Mouse (Mus musculus) erythroblast, embryonic 14.5 days (primary cell): ENCODE measurements around the gene Sorbs1. TPM values are rescaled to one million over a fixed set of nuclear protein-coding genes. Genes with fewer than 3 reads are reported as not detected.

Experiments used
- H3K27me3 ChIP-seq: 2 replicates; pipeline ENCODE4 v1.6.1; 2012; ENCODE audit warnings: inconsistent platforms; ENCODE audit not compliant: control insufficient read depth
- H3K36me3 ChIP-seq: 2 replicates; pipeline ENCODE4 v1.6.1; 2012; ENCODE audit warnings: mild to moderate bottlenecking, inconsistent platforms; ENCODE audit not compliant: control insufficient read depth
- H3K4me1 ChIP-seq: 2 replicates; pipeline ENCODE4 v1.6.1; 2012; ENCODE audit warnings: inconsistent platforms; ENCODE audit not compliant: control insufficient read depth
- H3K4me3 ChIP-seq: replicated peaks from 2 replicates; pipeline ENCODE3; 2012; ENCODE audit warnings: moderate library complexity, mild to moderate bottlenecking, inconsistent platforms
- H3K9me3 ChIP-seq: 2 replicates; pipeline ENCODE4 v1.6.1; 2012; ENCODE audit warnings: low read length, inconsistent platforms, mixed read lengths; ENCODE audit not compliant: control insufficient read depth
- GATA1 ChIP-seq: IDR thresholded peaks from 2 replicates; pipeline ENCODE4 v1.6.1; 2012; ENCODE audit warnings: low read length, inconsistent platforms, mixed read lengths
- TAL1 ChIP-seq: IDR thresholded peaks from 3 replicates; pipeline ENCODE4 v1.6.1; 2012; ENCODE audit warnings: low read length, inconsistent platforms, mixed read lengths
- polyA plus RNA-seq: library from polyadenylated mRNA; stranded (reverse); fragments of >175 nt; gene quantifications from 2 replicates; pipeline ENCODE4 v1.2.3, GENCODE M21; 2012

The Sorbs1 gene
- polyA plus RNA-seq, 1 experiment: 2.4 TPM

DNA sequence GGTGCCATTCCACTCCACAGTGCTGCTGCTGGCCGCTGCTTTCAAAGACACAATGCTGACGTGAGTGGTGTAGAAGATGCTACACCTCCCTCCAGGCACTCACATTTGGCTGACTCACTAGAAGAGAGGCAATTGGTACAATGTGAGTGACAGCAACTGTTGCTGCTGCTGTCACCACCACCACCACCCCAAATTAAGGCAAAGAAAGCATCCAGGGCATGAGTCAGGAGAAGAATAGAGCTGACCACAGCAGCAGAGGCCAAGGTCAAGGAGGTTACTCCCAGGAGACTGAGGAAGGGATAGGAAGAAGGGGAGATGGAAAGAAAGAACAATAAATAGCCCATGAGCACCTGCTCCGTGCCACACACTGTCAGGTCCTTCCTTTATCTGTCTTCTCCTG lies 84.4 kb downstream of the Sorbs1 start:
- Histone ChIP-seq H3K4me1 (peaks cover 2% of the 10 kb centered on the region), H3K9me3 (no peaks in the 10 kb centered on the region), H3K27me3 (no peaks in the 10 kb centered on the region), H3K4me3 (no peak overlapping the region), H3K36me3 (peaks cover 4% of the 10 kb centered on the region; the same call in 1 of the 2 replicates)
- TF ChIP-seq TAL1: no peak
- no peak for TF ChIP-seq GATA1

DNA sequence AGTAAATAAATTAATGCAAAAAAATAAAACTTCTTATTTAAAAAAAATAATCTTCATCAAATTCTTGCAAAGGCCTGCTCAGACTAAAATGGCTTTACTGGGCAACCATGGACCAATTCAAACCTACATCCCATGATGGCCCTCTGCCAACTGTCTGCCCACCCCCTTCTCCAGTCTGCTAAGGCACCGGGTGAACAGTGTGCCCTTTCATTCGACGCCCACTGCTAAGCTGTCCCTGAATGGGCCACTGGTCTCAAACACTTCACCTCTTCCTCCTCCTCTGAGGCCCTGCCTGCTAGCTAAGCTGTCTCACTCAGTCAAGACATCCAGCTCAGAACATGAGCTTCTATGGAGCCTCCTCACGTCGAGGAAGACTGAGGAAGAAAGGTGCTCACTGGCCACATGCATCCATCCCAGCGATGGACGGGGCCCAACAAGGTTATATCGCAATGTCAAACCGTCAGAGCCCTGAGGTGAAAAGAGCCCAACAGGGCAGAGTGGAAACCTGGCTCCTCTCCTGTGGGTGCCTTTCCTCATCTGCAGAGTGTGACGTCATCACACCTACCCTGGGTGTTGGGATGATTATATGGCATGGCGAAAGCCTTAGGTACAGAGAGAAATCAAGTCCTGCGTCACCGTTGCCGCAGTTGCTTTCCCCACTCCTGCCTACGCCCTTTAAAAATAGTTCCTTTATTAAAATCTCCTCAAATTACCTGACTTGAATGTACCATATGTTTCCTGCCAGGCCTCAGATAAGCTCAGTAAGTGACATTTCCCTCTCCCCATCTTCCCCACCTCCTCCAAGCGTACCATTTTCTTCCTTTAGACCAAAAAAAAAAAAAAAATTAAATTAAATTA lies 87.2 kb downstream of the Sorbs1 start:
- Histone ChIP-seq H3K4me3 (no peak overlapping the region), H3K4me1 (peaks cover 2% of the 10 kb centered on the region), H3K9me3 (no peaks in the 10 kb centered on the region), H3K36me3 (peaks cover 2% of the 10 kb centered on the region; the same call in 1 of the 2 replicates), H3K27me3 (no peaks in the 10 kb centered on the region)
- TF ChIP-seq GATA1 (no peak), TAL1 (no peak)

DNA sequence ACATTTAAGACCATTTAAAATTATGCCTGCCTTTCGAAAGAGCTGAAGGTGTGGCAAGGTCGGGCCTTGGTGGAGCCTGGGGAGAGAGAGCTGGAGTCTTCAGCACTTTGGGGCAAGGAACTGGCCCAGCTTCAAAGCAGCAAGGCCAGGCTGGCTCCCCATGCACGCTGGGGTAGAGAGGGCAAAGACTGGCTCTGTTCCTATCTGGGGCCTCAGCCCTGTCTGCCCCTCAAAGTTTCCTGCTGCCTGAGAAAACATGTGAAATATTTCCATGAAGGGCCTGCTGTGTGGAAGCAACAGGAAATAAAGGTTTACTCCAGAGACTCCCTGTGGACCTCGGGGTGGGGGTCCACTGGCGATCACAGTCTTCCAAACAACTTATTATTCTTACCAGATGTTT lies 88.3 kb downstream of the Sorbs1 start:
- no peak for TF ChIP-seq GATA1
- Histone ChIP-seq H3K36me3 (peaks cover 5% of the 10 kb centered on the region), H3K4me3 (no peak overlapping the region), H3K27me3 (no peaks in the 10 kb centered on the region), H3K9me3 (no peaks in the 10 kb centered on the region), H3K4me1 (peaks cover 2% of the 10 kb centered on the region)

DNA sequence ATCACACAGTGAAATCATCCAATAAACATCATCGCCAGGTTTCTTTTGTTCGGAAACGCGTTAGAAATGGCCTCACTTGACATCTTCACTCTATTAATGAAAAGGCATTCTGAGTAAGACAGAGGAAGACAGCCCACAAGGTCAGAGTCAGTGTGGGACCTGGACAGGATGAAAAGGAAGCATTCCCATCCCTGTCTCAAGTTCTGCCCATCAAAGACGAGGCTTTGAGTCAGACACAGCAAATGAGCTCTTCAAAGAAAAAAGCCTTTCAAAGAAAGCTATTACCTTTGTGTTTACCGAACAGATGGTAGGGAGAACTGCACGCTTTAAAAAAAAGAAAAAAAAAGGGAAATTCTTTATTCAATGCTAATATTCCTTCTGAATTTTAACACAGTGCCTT lies 92.5 kb downstream of the Sorbs1 start:
- Histone ChIP-seq H3K27me3 (no peaks in the 10 kb centered on the region), H3K36me3 (peaks cover 3% of the 10 kb centered on the region), H3K4me1 (no peaks in the 10 kb centered on the region), H3K4me3 (no peak overlapping the region), H3K9me3 (no peaks in the 10 kb centered on the region)
- TF ChIP-seq TAL1 (no peak), GATA1 (no peak)

DNA sequence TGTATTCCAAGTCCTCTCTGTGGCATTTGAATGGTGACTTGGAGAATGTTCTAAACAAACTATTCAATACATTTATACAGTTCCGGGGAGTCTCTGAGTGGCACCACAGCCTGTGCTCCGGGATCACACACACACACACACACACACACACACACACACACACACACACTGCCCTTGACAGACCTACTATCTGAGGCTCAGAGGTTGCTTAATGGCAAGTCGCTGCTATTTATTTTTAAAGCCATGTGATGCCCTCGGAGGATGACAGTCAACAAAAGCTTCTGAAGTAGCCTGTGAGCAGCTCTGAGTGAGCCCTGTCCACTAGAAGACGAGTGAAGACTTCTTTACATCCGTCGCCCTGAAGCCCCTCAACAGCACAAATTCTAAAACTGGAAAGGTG lies 94.3 kb downstream of the Sorbs1 start:
- TF ChIP-seq GATA1 (no peak), TAL1 (no peak)
- peaks cover 3% of the 10 kb centered on the region for H3K36me3 ChIP-seq

DNA sequence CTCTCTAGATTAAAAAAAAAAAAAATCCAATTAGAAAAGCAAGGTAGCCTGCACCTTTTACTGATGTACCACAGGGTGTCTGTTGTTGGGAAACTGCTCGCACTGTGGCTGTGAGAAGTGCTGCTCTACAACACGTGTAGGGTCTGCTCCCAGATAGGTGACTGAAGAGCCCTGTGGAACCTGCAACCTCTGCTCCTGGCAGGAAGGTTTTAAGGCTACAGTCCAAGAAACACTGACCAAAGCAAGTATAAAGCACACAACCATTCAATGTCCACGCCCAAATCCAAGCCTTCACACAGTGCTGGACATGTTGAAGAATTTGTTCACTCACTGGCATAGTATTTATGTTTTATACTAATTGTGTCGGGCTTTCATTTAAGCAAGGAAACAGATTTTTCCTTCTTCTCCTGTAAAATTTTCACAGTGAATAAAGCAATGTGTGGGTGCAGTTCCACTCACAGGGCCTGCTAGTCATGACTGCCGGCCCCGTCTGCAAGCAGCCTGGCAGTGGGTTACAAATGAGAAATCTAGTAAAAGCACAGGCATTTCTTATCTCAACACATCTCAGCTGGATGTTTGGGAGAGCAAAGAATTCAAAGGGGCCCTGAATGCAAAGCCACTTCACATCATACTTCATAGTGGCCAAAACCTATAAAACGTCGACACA lies 96.3 kb downstream of the Sorbs1 start:
- peaks cover 9% of the 10 kb centered on the region for H3K36me3 ChIP-seq
- H3K9me3 ChIP-seq: no peaks in the 10 kb centered on the region
- no peak overlapping the region for H3K4me3 ChIP-seq
- H3K27me3 ChIP-seq: no peaks in the 10 kb centered on the region
- no peaks in the 10 kb centered on the region; the same call in 1 of the 2 replicates for H3K4me1 ChIP-seq
- TF ChIP-seq GATA1: no peak
- TF ChIP-seq TAL1: no peak

More for the DNA sequence above, 94.3 kb downstream of the Sorbs1 start:
- H3K4me3 ChIP-seq: no peak overlapping the region
- no peaks in the 10 kb centered on the region; the same call in 1 of the 2 replicates for H3K4me1 ChIP-seq
- H3K9me3 ChIP-seq: no peaks in the 10 kb centered on the region
- H3K27me3 ChIP-seq: no peaks in the 10 kb centered on the region

DNA sequence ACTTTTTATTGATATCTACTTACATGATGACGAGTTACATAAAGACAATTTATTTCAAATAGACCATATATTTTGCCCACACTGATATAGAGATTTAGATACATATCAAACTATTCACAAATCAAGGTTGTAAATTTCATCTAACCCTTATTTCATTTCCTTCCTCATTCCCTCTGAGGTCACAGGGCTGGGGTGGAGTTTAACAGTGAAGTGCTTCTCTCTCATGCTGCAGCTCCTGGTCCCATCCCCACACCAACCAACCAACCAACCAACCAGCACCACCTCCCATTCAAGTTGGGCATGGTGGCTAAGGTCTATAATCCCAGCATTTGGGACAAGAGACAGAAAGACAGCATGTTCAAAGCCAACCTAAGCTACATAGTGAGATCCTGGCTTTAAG lies 97.9 kb downstream of the Sorbs1 start:
- Histone ChIP-seq H3K4me3 (no peak overlapping the region), H3K9me3 (no peaks in the 10 kb centered on the region), H3K36me3 (peaks cover 8% of the 10 kb centered on the region), H3K4me1 (no peaks in the 10 kb centered on the region; the same call in 1 of the 2 replicates), H3K27me3 (no peaks in the 10 kb centered on the region)
- TF ChIP-seq GATA1 (no peak), TAL1 (no peak)

DNA sequence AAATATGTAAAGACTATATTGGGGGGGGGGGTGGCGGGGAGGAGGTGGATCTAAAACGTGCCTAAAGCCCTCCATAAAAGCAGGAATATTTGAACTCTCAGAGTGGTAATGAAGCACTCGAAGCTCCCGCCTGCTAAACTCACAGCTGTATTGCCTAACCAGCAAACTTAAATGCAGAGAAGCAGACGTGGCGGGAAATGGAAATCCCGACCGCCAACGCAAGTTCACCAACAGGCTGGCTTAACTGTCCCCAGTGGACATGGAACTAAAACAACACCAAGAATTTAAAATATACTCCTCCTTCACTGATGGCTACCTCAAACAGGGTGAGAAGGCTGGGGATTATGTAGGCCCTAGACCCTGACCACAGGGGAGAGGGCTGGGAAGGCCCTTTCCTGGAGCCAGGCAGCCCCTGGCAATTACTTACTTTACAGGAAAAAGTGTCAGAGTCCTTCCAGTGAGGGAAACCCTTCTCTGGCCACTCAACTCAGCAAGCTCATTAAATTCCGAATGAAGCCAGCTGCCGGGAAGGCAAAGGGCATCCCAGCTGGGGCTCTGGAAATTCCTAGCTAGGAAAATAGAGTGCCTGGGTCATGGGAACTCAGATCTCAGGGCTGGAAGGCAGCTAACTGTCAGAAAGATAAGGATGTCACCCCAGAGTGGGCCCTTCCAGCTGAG lies 98.6 kb downstream of the Sorbs1 start:
- H3K4me3 ChIP-seq: no peak overlapping the region
- peaks cover 5% of the 10 kb centered on the region for H3K36me3 ChIP-seq
- TF ChIP-seq TAL1: no peak
- no peaks in the 10 kb centered on the region for H3K27me3 ChIP-seq
- no peaks in the 10 kb centered on the region for H3K9me3 ChIP-seq
- no peaks in the 10 kb centered on the region; the same call in 1 of the 2 replicates for H3K4me1 ChIP-seq

DNA sequence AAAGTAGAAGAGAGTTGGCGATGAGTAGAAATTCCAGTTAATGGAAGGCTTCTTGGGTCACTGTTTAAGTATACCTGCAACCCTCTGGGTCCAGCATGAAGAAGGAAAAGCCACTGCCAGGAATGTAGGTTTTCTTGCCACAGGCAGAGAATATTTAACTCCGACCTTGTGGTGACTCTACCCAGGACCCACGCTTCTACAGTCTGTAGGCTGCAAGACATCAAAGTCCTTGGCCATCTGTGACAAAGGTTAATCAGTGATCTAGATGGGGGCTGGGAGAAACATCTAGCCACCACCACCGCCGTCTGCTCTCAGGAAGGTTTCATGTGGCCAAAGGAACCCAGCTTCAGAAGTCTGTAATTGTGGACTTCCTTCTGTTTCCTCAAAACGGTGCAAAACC lies 99.2 kb downstream of the Sorbs1 start:
- Histone ChIP-seq H3K36me3 (peaks cover 5% of the 10 kb centered on the region), H3K4me3 (no peak overlapping the region), H3K9me3 (no peaks in the 10 kb centered on the region), H3K4me1 (no peaks in the 10 kb centered on the region; the same call in 1 of the 2 replicates), H3K27me3 (no peaks in the 10 kb centered on the region)
- TF ChIP-seq TAL1 (no peak), GATA1 (no peak)
